Mouse (Mus musculus) embryonic fibroblast, embryonic 13.5 days (primary cell): ENCODE measurements around the gene A930017K11Rik. TPM values are rescaled to one million over a fixed set of nuclear protein-coding genes. Genes with fewer than 3 reads are reported as not detected.
A peak's percentile ranks its signal among the peaks of the same experiment; 100 is the strongest.

Experiments used
- H3K27ac ChIP-seq: 2 replicates; pipeline ENCODE4 v1.5.1; 2012; ENCODE audit warnings: low read length, control low read depth, inconsistent platforms; ENCODE audit not compliant: insufficient read depth
- H3K4me1 ChIP-seq: 2 replicates; pipeline ENCODE4 v1.6.1; 2011; ENCODE audit warnings: low read length; ENCODE audit not compliant: control insufficient read depth, insufficient read depth
- H3K4me3 ChIP-seq: 2 replicates; pipeline ENCODE4 v1.5.1; 2011; ENCODE audit warnings: mild to moderate bottlenecking, control low read depth, low read length; ENCODE audit not compliant: insufficient read depth
- CTCF ChIP-seq: IDR thresholded peaks from 2 replicates; pipeline ENCODE4 v1.5.1; 2011; ENCODE audit warnings: mild to moderate bottlenecking, control low read depth, low read length, moderate library complexity, borderline replicate concordance; ENCODE audit not compliant: insufficient read depth
- POLR2A ChIP-seq: IDR thresholded peaks from 2 replicates; pipeline ENCODE4 v1.6.1; 2011; ENCODE audit warnings: low read depth, mild to moderate bottlenecking, control low read depth, low read length, moderate library complexity
- polyA plus RNA-seq: library from polyadenylated mRNA; stranded (reverse); fragments of >200 nt; gene quantifications from 2 replicates; pipeline ENCODE4 v1.2.4, GENCODE M21; 2011; ENCODE audit warnings: low read depth; ENCODE audit not compliant: missing spikeins, insufficient read length

A930017K11Rik gene
- polyA plus RNA-seq, 1 experiment = not detected

DNA sequence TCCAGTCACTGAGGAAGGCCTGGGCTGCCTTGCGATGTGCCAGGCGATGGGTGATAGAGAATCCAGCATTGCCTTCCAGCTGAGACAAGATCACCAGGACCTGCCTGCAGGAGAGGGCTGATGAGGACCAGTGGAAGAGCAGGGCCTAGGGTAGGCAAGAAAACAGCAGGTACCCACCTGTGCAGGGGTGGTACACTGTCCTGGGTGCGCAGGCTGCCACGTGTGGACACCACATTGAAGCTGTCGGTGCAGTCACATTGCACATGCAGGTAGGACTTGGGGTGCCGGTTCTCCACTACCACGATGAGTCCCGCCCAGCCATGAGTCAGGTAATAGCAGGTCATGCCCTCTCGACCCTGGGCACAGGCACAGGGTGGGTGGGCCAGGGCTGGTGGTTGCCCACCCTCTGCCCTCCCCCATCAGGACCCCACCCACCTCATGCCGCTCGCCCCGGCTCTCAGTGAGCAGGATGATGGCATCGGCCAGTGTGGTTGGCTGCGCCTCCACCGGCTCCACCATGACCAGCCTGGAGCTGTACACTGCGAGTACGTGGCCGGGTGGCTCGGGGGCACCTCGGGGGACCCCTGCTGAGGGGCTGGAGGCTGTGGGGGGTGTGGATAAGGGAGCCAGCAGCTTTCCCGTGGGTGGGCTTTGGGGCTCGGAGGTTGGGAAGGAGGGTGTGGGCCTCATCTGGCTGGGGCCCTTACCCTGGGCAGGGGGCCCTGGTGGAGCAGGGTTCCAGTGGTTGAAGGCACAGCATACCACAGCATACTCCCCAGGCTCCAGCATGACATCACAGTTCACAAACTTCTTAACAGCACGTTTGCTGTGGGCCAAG, 7.5 kb upstream of the A930017K11Rik start:
- no peak for TF ChIP-seq POLR2A
- TF ChIP-seq CTCF = no peak

DNA sequence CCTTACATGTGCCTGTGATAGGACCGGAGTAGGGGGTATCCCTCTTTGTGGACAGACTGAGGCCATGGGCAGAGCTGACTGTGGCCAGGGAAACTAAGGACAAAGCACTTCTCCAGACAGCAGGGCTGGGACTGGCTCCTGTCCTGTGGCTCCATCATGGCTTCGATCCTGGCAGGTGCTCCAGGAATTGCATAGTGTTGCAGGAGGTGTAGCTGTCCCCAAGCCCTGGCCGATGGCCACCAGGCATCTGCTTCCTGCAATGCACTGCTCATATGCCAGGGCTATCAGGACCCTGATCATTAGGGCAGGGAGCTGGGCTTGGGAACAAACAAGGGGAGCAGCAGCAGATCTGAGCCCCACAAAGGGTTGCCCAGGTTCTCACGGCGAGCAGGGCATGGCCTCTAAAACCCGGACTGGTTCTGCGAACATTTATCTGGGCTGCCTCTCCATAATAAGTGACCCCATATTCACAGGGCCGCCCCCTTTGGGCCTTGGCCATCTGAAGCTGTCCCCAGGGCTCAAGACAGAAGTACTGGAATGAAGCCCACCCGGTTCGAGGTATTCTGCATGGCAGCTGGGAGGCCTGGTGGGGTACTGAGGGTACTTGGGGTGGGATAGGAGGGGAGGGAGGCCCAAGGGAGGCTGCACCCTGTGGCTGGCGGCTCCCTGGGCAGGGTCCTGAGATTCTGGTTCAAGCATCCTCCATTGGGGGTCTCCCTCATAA, 6.6 kb upstream of the A930017K11Rik start:
- Histone ChIP-seq H3K4me3 (no peak overlapping the region), H3K4me1 (no peaks in the 10 kb centered on the region), H3K27ac (no peak overlapping the region)
- TF ChIP-seq CTCF = no peak
- TF ChIP-seq POLR2A = no peak

More for the DNA sequence above, 7.5 kb upstream of the A930017K11Rik start:
- Histone ChIP-seq H3K4me3 (no peak overlapping the region), H3K27ac (no peak overlapping the region), H3K4me1 (no peaks in the 10 kb centered on the region)

DNA sequence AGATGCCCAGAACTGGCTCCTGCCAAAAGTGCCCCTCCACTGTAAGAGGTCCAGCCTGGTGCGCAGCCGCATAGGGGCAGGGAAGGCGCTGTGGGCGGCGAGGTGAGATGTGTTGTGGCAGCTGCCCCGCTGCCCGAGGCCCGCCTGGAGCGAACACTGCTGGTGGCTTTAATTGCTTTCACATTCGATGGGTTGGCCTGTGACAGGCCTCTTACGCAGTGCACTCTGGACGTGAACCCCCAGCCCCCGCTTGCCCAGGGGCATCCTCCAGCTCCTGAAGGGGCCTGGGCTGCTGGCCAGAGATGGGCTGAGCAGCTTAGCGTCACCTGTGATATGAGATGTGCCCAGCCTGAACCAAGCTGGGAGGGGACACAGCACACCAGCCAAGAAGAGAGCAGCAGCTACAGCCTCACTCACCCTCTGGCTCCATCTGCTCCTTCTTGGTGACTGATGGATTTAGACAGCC, 5.3 kb upstream of the A930017K11Rik start:
- Histone ChIP-seq H3K27ac (no peak overlapping the region), H3K4me3 (no peak overlapping the region), H3K4me1 (no peaks in the 10 kb centered on the region)
- no peak for TF ChIP-seq CTCF
- TF ChIP-seq POLR2A = no peak

DNA sequence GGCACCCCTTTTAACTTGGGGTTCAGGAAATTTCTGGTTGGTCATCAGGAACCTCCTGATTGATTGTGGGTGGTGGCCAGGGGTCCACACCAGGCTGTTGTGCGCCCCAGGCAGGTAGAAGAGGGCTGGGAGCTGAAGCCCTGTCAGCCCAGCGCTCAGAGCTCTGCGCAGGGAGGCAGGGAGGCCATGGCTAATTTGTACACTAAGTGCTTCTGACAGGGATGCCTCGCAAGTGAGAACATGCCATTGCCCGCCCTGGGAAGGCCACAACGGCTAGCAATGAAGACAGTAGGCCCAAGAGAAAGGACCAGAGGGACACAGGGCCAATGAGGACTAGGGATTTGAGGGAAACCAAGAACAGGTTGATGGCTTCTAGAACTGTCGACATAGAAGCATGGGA, 4.3 kb upstream of the A930017K11Rik start:
- Histone ChIP-seq H3K27ac (no peak overlapping the region), H3K4me1 (no peaks in the 10 kb centered on the region)

DNA sequence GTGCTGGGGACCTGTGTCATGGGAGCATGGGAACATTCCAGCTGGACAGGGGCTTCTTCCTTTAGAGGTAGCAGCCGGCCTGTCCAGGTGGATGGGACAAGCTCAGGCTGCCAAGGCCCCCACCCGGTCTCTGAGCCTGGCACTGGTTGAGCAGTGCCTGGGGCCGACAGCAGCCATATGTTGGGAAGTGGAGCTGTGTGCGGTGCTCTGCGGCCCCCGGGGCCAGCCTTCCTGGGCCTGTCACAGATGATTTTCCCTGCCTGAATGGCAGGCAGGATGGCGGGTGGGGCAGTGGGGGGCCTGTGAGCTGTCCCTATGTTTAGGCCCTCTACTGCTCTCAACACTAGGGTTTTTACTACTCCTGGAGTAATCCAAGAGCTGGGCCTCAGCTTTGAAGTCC, 3.8 kb upstream of the A930017K11Rik start:
- H3K4me1 ChIP-seq = no peaks in the 10 kb centered on the region
- no peak overlapping the region for H3K4me3 ChIP-seq
- no peak for TF ChIP-seq POLR2A
- TF ChIP-seq CTCF = no peak
- no peak overlapping the region for H3K27ac ChIP-seq

More for the DNA sequence above, 4.3 kb upstream of the A930017K11Rik start:
- no peak overlapping the region for H3K4me3 ChIP-seq
- no peak for TF ChIP-seq CTCF
- TF ChIP-seq POLR2A = no peak

DNA sequence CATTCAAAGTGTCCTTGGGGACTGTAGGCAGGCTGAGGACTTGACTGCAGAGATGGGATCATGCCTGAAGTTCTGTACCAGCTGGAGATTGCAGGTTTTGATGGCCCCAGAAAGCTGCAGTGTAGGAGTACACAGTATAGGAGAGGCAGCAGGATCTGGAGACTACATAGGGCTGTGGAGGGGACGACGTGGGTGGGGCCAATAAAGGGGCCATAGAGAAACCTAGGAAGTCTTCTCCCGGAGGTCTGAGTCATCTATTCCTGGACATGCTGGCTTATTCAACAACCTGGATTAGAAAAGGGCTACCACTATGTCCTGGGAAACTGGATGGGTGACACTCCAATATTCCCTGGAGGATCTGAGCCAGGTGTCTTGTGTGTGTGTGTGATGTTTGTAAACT, 3.4 kb upstream of the A930017K11Rik start:
- Histone ChIP-seq H3K27ac (no peak overlapping the region), H3K4me1 (no peaks in the 10 kb centered on the region), H3K4me3 (no peak overlapping the region)
- no peak for TF ChIP-seq CTCF
- no peak for TF ChIP-seq POLR2A

DNA sequence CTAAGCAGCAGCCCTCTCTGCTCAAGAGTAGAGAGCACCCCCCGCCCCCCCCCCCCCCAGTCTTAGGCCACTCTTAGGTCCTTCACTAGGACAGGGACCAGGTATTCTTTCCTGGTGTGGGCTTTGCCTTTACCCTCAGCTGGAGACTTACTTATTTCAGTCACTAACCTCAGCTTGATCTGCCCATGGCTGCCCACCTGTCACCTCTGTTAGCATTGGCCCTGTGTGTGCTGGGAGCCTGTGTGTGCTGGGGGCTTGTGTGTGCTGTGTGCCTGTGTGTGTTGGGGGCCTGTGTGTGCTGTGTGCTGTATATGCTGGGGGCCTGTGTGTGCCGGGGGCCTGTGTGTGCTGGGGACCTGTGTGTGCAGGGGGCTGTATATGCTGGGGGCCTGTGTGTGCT, 2.3 kb upstream of the A930017K11Rik start:
- Histone ChIP-seq H3K4me1 (no peaks in the 10 kb centered on the region), H3K4me3 (no peak overlapping the region), H3K27ac (no peak overlapping the region)
- TF ChIP-seq CTCF (no peak), POLR2A (no peak)

DNA sequence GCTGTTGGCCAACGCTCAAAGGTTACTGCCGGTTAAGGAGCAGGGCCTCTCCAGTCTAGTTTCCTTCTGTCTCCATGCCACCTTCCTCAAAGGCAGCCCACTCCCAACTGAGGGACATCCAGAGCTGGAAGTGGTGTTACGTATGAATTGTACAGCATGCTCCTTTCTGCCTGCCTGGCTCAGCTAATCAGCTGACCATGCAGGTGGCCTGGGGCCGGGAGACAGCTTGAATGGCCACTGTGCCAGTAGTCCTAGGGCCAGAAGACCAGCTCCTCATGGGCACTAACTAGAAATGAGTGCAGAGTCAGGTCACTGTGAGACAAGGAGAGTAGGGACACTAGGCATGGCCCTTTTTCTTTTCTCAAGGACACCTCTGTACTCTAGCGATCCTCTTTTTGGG, 796 bp upstream of the A930017K11Rik start:
- Histone ChIP-seq H3K4me3 (no peak overlapping the region), H3K27ac (no peak overlapping the region), H3K4me1 (no peaks in the 10 kb centered on the region)
- TF ChIP-seq CTCF (no peak), POLR2A (no peak)

DNA sequence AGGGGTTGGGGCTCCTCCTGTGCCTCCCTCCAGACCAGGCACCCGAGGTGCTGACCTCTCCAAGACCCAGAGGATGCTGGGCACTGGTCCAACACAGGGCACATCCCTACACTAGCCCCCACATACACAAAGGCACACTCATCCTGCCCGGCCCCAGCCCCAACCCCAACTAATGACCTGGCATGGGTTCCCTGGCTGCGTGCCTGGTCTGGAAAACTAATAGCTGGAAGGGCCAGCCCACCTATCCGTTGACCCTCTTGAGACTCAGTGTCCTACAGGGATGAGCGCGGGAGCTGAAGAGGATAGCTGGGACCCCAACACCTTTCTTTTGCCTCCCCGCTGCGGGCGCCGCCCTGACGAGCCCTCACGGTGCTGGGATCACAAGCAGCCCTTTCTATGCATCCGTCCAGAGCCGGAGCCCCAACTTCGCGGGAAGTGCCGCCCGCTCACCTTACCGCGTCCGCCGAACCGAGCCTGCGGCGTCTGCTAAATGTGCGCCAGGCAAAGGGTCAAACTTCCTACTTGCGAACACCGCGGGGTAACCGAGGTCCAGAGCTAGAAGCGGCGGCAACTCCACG, 1.1 kb downstream of the A930017K11Rik start:
- H3K4me1 ChIP-seq = no peaks in the 10 kb centered on the region
- no peak overlapping the region for H3K27ac ChIP-seq
- TF ChIP-seq CTCF (no peak), POLR2A (no peak)
- peak overlapping the region; percentile 30 for H3K4me3 ChIP-seq

DNA sequence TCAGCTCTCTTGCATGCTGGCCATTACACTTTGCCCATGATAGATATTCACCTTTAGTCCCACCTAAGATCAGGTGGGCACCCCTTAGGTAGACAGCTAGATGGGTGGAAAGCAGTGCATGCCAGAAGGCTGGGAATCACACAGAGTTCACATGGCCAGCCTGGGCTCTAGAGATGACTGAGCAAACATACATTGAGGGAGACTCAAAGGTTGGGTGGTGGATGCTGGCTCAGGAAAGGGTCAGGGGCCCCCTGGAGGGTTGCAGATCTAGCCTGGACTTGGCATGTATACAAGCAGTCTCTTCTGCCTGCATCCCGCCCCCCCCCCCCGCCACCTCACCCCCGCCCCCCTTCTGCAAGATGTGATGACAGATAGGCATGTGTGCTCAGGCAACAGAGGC, 1.7 kb downstream of the A930017K11Rik start:
- Histone ChIP-seq H3K4me3 (no peak overlapping the region), H3K4me1 (no peaks in the 10 kb centered on the region), H3K27ac (no peak overlapping the region)
- TF ChIP-seq POLR2A (no peak), CTCF (no peak)
